Mouse (Mus musculus) testis, postnatal 10 days (tissue): ENCODE measurements around the gene Mthfd2l.

Source experiments
- DNase-seq: peaks from one replicate; pipeline ENCODE4 v3.0.0; 2021; ENCODE audit warnings: low spot score

The Mthfd2l gene

GRCm38 (mm10) chr5:90949499-90949898, 18.6 kb downstream of the Mthfd2l start:
- DNase-seq, result no peak

GRCm38 (mm10) chr5:90951475-90951874, 20.6 kb downstream of the Mthfd2l start:
- no peak for DNase-seq

- DNase-seq, result no peak
Observed at GRCm38 (mm10) chr5:90952731-90953481, 22.0 kb downstream of the Mthfd2l start.

GRCm38 (mm10) chr5:90964316-90964715, 33.4 kb downstream of the Mthfd2l start:
- DNase-seq, result peak; percentile 55

GRCm38 (mm10) chr5:90964764-90965163, 33.8 kb downstream of the Mthfd2l start:
- DNase-seq, result no peak

GRCm38 (mm10) chr5:90965386-90965785, 34.5 kb downstream of the Mthfd2l start:
- no peak for DNase-seq

- peak; percentile 86 for DNase-seq
Observed at GRCm38 (mm10) chr5:90977244-90977643, 46.3 kb downstream of the Mthfd2l start.

GRCm38 (mm10) chr5:90980297-90980696, 49.4 kb downstream of the Mthfd2l start:
- no peak for DNase-seq

GRCm38 (mm10) chr5:90987605-90988004, 56.7 kb downstream of the Mthfd2l start:
- no peak for DNase-seq

GRCm38 (mm10) chr5:90988149-90988548, 57.2 kb downstream of the Mthfd2l start:
- no peak for DNase-seq

GRCm38 (mm10) chr5:90988592-90988991, 57.7 kb downstream of the Mthfd2l start:
- no peak for DNase-seq

- no peak for DNase-seq
Observed at GRCm38 (mm10) chr5:90999942-91000341, 69.0 kb downstream of the Mthfd2l start.

GRCm38 (mm10) chr5:91015216-91015615, 84.3 kb downstream of the Mthfd2l start:
- DNase-seq, result no peak

- no peak for DNase-seq
Observed at GRCm38 (mm10) chr5:91023114-91023513, 92.2 kb downstream of the Mthfd2l start.

- no peak for DNase-seq
Observed at GRCm38 (mm10) chr5:91027164-91027563, 96.2 kb downstream of the Mthfd2l start, which contains the start of gene Epgn. TSS of gene Epgn (plus strand) at chr5:91027464.

- no peak for DNase-seq
Observed at GRCm38 (mm10) chr5:91027840-91028239, 96.9 kb downstream of the Mthfd2l start.

GRCm38 (mm10) chr5:91030629-91031028, 99.7 kb downstream of the Mthfd2l start:
- DNase-seq, result no peak

- DNase-seq, result no peak
Observed at GRCm38 (mm10) chr5:91035341-91035740, 104.4 kb downstream of the Mthfd2l start.

GRCm38 (mm10) chr5:91036628-91037027, 105.7 kb downstream of the Mthfd2l start:
- DNase-seq, result no peak

- no peak for DNase-seq
Observed at GRCm38 (mm10) chr5:91037756-91038155, 106.8 kb downstream of the Mthfd2l start.

GRCm38 (mm10) chr5:91038547-91038946, 107.6 kb downstream of the Mthfd2l start:
- peak; percentile 43 for DNase-seq

GRCm38 (mm10) chr5:91038963-91039362, 108.0 kb downstream of the Mthfd2l start:
- no peak for DNase-seq

GRCm38 (mm10) chr5:91047987-91048386, 117.1 kb downstream of the Mthfd2l start:
- DNase-seq, result no peak

GRCm38 (mm10) chr5:91048397-91048796, 117.5 kb downstream of the Mthfd2l start:
- DNase-seq, result no peak
